Mouse (Mus musculus) T-cell, adult 2 months (primary cell): Measurements from ENCODE around the gene Per1.
"Not testable (repeated sequence)": the region's sequence is repeated elsewhere in the genome, so short reads cannot be mapped to it uniquely, and the experiment has no call there.

Source experiments
- DNase-seq: peaks from one replicate; pipeline ENCODE4 v3.0.0; 2022; ENCODE audit warnings: low spot score

Per1 gene

DNA sequence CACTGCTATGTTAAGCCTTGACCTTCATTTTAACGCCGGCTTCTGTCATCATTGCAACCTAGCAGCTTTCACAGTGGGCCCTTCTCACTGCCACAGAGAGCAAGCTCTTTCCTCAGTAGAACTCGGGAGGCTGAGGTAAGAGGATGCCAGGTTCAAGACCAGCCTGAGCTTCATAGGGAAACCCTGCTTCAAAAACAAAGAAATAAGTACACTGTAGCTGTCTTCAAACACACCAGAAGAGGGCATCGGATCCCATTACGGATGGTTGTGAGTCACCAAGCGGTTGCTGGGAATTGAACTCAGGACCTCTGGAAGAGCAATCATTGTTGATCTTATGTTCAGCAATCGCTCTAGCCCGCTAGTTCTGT, 14.2 kb upstream of the Per1 start:
- DNase-seq: no peak

DNA sequence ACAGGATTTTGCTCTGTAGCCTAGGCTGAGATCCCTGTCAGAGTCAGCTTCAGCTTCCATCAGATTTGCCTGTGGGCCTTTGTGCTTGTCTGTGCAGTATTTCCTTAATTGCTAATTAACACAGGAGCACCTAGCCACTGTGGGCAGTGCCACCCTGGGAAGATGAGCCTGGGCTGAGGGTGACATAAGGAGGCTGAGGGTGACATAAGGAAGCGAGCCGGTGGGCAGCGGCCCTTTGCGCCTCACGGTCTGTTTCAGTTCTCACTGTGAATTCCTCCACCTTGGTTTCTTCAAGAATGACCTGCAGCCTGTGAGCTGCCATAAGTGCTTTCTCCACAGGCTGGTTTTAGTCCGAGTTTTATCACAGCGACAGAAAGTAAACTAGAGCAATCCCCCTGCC, 13.4 kb upstream of the Per1 start:
- DNase-seq: no peak

DNA sequence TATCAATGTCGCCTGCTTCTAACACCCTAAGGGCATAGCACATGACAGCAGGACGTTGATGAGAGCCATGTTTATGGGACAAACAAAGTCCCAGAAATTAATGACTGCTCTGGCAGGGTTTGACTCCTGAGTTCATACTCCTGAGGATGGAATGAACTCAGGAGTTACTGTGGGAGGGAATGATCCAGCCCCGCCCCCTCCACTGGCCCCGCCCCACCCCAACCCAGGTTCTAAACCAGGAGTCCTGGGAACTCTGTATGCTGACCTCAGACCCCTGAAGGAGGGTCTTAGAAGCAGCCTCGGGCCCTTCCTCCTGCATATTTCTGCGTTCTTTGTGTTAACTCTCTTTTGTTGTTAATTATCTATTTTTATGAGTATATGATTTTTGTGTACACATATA, 9.4 kb upstream of the Per1 start:
- no peak for DNase-seq

DNA sequence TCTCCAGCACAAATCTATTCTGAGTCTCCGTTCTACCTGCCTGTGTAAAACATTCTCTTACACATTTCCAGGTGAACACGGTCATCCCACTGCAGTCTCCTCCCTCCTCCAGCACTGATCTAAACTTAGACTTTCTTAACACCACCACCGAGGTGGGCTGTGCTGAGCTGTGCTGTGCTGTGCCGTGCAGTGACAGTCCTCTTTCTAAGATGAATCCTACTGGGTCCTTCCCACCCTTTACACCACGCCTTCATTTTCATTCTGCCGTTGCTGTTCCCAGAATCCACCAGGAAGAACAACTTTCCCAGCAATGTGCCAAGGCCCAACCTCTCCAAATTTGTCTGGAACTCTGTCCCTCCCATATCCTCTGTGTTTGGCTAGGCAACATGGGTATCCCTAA, 8.6 kb upstream of the Per1 start:
- no peak for DNase-seq

DNA sequence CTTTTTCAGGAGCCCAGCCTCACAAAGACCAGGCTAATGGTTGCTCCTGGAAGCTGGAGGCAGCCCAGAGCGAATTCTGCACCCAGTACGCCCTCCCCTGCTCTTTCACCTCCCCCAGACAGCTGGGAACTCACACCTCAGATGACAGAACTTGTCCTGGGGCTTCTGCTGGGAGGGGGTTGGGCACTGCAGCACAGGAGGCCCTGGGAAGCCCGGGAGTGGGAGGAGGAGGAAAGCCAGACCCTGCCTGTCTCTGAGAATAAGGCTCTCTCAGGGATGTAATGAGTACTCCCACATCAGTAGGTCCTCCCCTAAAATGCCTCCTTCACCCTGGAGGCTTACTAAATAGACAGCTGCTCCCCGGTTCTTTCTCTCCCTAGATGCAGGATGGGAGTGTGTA, 7.9 kb upstream of the Per1 start:
- DNase-seq: no peak

DNA sequence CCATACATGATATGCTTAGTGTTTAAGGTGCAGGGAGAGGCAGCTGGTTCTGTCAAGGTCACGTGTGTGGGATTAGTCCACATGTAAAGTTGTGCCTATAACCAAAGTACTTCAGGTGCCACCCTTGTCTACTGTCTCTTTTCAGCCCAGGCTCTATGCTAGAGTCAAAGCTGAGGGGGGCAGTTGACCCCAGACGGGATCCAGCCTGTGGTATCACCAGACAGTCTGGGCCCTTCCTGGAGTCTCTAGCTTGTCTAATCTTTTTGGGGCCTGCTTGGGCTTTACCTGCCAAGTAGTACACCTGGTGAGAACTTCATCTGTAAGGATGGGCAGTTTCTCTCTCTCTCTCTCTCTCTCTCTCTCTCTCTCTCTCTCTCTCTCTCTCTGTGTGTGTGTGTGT, 7.4 kb upstream of the Per1 start:
- no peak for DNase-seq

DNA sequence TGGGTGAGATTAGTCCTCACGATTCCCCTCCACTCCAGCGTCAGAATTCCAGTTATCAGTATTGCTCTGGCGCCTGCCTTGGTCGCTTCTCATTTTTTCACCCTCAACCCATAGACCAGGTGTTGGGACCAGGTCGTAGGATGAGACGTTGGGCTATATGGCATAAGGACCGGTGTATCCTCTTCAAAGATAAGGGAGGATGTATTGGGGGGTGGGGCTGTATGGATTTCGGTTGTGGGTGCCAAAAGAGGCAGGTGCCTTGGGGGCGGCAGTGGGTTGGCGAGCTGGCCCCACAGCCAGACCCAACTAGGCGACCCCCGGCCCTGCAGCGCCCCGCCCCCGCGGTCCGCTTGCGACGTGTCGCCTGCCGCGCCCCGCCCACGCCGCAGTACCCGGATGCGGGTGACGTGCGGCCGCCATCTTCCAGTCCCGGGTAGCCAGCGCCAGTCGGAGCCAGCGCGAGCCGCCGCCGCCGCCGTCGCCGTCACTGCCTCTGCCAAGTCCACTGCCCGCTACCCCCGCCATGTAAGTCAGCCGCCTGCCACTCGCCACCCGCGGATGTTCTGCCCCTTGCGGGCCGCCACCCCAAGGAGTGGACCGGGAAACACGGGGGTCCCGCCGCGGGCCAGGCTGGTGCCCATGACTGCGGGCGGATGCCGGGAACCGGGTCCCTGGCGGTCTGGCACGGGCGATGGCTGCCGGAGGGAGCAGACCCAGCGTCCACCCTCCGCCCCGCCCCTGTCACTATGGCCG, 6.7 kb upstream of the Per1 start, which contains the start of gene Vamp2:
Vamp2 (plus strand) TSS at position 388 of the 753 bp plus-strand sequence.
- peak; percentile 92 for DNase-seq

DNA sequence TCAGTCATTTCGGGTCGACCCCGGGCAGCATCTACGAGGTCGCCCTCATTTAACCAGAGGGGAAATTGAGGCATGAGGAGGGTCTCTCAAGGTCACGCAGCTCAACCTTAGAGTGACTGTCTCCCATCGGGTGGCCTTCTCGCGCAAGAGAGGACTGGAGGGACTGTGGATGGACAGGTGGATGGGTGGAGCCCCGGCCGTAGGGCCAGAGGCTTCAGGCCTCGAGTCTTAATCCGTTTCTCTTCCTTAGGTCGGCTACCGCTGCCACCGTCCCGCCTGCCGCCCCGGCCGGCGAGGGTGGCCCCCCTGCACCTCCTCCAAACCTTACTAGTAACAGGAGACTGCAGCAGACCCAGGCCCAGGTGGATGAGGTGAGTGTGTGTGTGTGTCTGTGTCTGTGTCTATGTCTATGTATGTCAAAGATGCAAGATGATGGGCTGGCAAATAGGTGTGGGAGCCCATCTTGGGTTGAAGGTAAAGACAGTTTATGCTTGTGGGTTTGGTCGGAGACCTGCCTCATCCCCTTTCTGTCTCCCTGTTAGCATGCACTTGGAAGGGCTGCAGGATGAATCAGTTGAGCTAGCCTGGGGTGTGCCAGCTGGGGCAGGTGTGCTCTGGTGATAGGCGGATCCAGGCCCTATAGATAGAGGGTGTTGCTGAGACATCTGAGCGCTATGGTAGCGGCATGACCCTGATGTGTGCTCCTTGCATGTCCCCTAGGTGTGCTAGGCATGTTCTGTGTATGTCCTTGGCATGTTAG, 6.0 kb upstream of the Per1 start:
- no peak for DNase-seq

DNA sequence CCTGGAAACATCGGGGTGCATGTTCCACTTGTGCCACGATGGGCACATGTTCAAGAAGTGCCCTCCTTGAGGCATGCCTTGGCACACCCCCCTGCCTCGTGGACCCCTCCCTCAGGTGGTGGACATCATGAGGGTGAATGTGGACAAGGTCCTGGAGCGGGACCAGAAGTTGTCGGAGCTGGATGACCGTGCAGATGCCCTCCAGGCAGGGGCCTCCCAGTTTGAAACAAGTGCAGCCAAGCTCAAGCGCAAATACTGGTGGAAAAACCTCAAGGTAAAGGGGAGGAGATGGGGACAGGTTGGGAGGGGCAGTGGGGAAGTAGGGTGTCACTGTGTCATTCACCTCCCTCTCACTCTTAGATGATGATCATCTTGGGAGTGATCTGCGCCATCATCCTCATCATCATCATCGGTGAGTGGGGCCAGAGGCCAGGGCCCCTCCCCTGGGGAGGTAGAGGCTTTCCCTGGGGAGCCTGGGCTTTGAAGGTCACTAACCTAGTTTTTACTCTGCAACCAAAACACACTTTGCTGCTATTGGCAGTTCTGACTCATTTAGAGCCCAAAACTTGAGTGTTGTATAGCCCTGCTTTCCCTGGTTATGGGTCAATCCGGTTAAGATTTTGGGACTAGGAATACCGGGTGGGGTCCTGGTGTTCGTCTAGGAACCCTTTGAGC, 5.3 kb upstream of the Per1 start:
- no peak for DNase-seq

DNA sequence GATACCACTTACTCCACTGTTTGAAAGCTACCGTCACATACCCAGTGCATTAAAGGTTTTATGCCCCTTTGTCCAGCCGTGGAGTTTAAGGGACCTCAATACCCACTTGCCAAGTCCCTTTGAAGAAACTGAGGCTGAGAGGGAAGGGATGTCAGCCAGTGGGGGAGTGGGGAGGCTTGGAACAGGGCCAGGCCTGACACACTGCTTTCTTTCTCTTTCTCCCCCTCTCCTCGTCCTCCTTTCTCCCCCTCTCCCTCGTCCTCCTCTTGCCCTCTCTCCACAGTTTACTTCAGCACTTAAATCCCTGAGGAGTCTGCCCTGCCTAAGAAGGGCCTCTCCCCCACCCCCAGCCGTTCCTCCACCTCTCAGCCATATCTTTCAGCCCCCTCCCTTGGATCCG, 4.7 kb upstream of the Per1 start:
- no peak for DNase-seq

DNA sequence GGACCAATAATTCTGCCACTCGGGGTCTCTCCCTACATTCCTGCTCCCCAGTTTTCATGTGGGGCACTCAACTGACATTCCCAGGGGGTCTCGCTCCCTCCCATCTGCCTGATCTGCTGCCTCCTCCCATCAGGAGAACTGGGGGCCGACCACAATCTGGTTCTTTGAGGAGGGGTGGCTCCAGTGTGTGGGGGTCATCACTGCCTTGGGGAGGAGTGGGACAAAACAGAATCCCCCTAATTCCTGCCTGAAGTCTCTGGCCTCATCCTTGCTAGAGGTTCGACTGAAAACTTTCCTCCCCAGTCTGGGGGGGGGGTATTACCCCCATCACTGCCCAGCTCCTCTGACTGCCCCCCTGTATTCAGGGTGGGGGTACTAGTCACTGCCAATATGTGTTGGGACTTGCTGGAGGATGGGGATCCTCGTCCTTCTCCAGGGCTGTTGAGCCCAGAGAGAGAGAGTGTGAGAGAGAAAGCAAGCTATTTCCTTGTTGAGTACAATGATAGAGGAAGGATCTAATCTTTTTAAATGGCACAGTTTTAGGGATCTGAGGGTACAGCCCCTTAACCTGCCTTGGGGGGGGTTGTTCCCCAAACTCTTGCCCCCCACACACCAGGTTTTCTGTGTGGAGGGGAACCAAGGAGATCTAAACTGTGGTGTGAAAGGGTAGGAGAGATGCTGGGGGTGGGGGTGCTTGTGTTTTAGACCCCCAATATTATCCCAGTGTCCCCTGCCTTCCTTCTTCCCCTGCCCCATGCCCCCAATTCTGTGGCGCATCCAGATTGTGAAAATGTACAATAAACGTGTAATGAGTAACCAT, 3.2 kb upstream of the Per1 start:
- DNase-seq: no peak

DNA sequence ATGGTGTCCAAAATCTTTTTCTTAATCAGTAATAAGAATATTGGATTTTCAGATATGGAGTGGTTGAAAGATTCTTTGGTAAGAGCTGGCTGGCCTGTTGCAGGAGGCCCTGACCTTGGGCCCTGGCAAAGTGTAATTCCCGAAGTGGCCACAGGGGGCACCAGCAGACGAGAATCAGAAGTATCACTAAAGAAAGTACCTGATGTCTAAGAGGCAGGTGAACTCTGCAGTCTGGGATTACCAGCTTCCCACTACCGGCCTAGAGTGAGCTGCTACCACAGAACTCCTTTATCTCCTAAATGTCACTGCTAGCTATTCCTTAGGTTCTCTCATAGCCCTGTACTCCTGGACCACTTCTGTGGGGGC, 2.6 kb upstream of the Per1 start:
- peak; percentile 85 for DNase-seq

DNA sequence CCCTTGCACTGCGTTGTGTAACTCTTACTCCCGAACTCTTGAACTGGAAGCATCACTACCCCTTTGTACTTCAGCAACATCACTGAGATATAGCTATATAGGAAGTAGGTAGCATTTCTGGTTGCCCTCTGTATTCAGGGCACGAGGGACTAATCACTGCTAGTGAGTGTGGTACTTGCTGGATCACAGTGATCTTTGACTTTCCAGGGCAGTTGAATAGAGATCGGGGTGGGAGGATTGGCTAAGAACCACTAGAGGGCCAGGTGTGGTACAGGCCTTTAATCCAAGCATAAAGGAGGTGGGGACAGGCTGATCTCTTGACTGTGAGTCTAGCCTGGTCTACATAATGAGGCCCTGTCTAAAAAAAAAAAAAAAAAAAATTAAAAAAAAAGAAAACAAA, 2.1 kb upstream of the Per1 start:
- peak; percentile 51 for DNase-seq

DNA sequence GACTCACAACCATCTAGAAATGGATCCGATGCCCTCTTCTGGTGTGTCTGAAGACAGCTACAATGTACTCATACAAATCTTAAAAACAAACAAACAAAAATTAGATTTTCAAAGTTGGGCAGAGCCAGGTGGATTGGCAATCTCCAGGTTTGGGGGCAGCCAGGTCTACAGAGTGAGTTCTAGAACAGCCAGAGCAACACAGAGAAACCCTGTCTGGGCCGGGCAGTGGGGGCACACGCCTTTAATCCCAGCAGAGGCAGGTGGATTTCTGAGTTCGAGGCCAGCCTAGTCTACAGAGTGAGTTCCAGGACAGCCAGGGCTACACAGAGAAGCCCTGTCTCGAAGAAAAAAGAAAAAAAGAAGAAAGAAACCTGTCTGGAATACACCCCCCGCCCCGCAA, 1.2 kb upstream of the Per1 start:
- not testable (repeated sequence) for DNase-seq

DNA sequence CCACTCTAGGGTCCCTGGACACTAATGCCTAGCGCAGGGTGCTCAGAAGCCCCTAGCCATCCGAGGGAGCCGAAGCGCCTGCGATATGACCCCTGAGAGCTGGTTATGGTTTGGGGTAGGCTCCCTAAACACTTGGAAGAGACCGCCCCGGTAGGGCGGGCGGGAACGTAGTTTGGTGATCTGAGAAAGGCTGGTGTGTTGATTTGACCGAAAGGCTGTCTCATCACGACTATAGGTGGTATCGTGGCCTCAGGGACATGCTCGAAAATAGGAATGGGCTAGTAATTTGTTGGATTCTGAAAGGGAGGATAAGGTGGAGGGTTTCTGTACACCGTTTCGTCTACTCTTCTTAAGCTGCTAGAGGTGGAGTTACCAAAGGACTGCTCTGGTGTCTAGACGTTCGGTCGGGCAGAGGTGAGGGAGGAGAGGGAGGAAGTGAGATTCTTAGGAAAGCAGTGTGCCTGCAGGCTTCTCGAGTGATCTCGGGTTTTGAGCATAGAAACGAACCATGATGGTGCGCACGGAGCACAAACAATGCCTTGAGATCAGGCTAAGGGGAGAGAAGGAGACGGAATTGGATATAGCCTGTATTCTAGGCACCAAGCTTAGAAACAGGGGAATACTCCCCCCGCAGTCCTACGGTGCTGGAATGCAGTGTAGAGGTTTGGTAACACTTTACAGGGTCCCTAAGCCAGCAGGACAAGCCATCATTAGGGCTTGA, 654 bp downstream of the Per1 start:
- DNase-seq: peak; percentile 74

DNA sequence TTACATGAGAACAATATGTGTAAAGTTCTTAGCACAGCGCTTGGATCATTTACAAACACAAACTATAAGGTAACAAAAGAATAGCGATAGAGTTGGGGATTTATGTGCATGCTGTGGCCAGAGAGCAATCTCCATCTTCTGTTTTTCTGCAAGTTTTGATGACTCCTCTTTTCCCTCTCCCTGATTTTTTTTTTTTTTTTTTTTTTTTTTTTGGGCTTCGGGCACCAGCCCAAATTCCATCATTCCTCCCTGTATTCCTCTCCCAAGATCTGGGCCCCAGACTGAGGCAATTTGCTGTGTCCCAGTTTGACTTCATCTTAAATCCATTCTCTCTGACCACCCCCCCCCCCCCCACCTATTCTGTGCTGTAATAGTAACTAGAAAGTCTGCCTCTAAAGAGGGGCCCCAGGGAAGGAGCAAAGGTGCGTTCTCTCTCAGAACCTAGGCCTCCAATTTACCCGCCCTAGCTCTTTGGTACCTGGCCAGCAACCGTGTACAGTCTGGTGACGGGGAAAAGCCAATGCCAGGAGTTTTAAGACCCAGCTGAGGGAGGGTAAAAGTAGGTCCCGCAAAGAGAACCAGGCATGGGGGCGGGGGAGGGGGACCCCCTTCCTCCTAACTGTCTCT, 1.5 kb downstream of the Per1 start:
- DNase-seq: no peak

DNA sequence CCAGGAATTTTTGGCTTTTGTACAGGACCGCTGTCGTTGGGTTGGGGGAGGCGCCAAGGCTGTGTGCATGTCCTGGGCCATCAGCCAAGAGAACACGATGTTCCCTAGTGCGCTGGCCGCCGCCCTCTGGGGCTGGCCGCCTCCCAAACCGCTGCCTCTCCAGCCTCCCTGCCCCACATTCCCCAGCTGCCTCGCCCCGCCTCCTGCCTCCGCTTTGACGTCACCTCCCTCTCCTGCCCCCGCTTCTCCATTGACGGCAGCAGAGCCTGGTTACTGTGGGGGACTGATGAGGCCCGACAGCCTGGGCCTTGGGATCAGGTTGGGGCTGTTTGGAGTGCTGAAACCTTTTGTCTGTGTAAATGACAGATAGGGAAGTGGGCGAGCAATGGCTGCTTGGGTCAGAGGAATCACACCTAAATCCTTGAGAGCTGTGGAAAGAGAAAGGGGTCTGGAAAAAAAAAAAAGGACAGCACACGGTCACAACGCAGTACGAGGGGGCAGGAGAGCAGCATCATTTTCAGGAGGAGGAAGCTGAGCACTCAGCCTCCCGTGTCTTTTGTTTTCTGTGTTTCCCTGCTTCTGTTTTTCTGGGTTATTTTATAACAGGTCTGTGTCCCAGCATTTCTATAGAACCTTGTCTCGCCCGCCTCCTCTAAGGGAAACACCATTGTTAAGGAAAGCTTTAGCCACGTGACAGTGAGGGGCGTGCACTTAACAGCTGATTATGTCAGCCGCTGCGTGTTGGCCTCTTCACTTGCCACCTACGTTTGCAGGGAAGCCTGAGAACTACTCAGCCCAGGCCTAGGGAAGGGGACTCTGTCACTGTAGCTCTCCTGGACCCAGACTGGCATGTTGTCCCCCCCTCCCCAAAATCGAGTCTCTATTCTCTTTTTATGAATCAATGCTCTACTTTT, 2.2 kb downstream of the Per1 start:
- DNase-seq: peak; percentile 94

DNA sequence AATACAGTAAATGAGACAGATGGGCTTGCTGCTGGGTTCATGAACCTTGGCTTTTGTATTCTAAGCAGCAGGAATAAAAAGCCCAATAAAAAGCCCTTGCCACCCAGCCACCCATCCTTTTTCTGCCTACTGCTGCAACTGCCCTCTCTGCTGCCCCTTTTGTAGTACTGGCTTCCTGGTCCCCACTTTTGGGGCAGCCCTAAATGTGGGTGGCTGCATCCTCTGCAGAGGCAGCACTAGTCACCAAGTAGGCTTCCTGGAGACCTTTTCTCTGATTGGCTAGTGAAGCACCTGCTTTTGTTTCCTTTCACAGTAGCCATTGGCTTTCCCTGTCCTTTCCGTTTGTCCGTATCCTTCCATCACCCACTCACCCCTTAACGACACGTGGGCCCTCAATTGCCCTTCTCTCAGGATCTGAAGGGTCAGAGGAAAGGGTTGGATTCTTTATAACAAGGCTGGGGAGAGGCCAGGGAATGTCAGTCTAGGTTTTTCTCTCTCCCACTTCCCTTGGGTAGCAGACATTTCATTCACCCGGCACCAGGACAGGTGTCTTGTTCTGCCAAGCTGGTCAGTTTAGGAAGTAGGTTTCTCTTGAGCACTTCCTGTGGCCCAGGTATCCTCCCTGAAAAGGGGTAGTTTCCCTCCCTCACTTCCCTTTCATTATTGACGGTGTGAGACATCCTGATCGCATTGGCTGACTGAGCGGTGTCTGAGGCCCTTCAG, 3.2 kb downstream of the Per1 start:
- peak; percentile 79 for DNase-seq

DNA sequence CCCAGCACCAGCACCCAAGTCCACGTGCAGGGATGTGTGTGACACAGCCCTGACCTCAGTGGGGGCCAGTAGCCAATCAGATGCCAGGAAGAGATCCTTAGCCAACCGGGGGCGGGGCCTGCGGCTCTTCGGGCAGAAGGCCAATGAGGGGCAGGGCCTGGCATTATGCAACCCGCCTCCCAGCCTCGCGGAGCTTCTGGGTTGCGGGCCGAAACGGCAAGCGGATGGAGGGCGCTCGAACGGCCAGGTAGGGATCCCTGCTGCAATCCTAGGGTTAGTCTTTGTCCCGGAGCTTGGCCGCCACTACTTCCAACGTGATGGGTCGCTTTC, 3.7 kb downstream of the Per1 start:
- peak; percentile 96 for DNase-seq
